Mouse (Mus musculus): ENCODE measurements around the gene Bmp2k. TPM values are rescaled to one million over a fixed set of nuclear protein-coding genes. Genes with fewer than 3 reads are reported as not detected.

The Bmp2k gene
- polyA plus RNA-seq, 1 experiment from 2014 or later = 31.1 TPM

- WGBS = 76% methylated on average over 3 of the region's 3 CpGs
- Histone ChIP-seq H3K36me3 (ENCODE audit: control insufficient read depth, insufficient read depth, low read length) (peaks cover 38% of the 10 kb centered on the region), H3K4me3 (ENCODE audit: low read depth, low read length) (no peak overlapping the region), H3K4me2 (no peak overlapping the region), H3K27ac (ENCODE audit: low read depth, low read length) (no peak overlapping the region), H3K9me3 (ENCODE audit: control insufficient read depth, low read length) (no peaks in the 10 kb centered on the region), H3K27me3 (replicated peaks; ENCODE audit: control insufficient read depth, insufficient read depth, low read length) (no peaks in the 10 kb centered on the region), H3K9ac (ENCODE audit: low read depth, low read length) (no peak overlapping the region), H3K4me1 (replicated peaks; ENCODE audit: control insufficient read depth, insufficient read depth, low read length) (no peaks in the 10 kb centered on the region)
- ATAC-seq (replicated peaks; ENCODE audit: low FRiP score) (no peak), DNase-seq (ENCODE audit: low spot score) (no peak)
Observed at GRCm38 (mm10) chr5:97060864-97061263, 63.4 kb downstream of the Bmp2k start.

- no peaks in the 10 kb centered on the region for H3K9me3 ChIP-seq (ENCODE audit: control insufficient read depth, low read length)
- no peak overlapping the region for H3K4me3 ChIP-seq (ENCODE audit: low read depth, low read length)
- no peak for ATAC-seq (replicated peaks; ENCODE audit: low FRiP score)
- H3K27ac ChIP-seq (ENCODE audit: low read depth, low read length) = no peak overlapping the region
- H3K4me2 ChIP-seq = no peak overlapping the region
- peaks cover 39% of the 10 kb centered on the region for H3K36me3 ChIP-seq (ENCODE audit: control insufficient read depth, insufficient read depth, low read length)
- no peak overlapping the region for H3K9ac ChIP-seq (ENCODE audit: low read depth, low read length)
- 73% methylated on average over 1 of the region's 1 CpGs for WGBS
- no peak for DNase-seq (ENCODE audit: low spot score)
- no peaks in the 10 kb centered on the region for H3K27me3 ChIP-seq (replicated peaks; ENCODE audit: control insufficient read depth, insufficient read depth, low read length)
- no peaks in the 10 kb centered on the region for H3K4me1 ChIP-seq (replicated peaks; ENCODE audit: control insufficient read depth, insufficient read depth, low read length)
Observed at GRCm38 (mm10) chr5:97062041-97062440, 64.6 kb downstream of the Bmp2k start.

- Histone ChIP-seq H3K4me3 (ENCODE audit: low read depth, low read length) (no peak overlapping the region), H3K9ac (ENCODE audit: low read depth, low read length) (no peak overlapping the region), H3K36me3 (ENCODE audit: control insufficient read depth, insufficient read depth, low read length) (peaks cover 39% of the 10 kb centered on the region), H3K27ac (ENCODE audit: low read depth, low read length) (no peak overlapping the region), H3K9me3 (ENCODE audit: control insufficient read depth, low read length) (no peaks in the 10 kb centered on the region), H3K4me2 (no peak overlapping the region), H3K27me3 (replicated peaks; ENCODE audit: control insufficient read depth, insufficient read depth, low read length) (no peaks in the 10 kb centered on the region), H3K4me1 (replicated peaks; ENCODE audit: control insufficient read depth, insufficient read depth, low read length) (no peaks in the 10 kb centered on the region)
- DNase-seq (ENCODE audit: low spot score) = no peak
- 90% methylated on average over 4 of the region's 4 CpGs for WGBS
- no peak for ATAC-seq (replicated peaks; ENCODE audit: low FRiP score)
Observed at GRCm38 (mm10) chr5:97065746-97066145, 68.3 kb downstream of the Bmp2k start.

- H3K27ac ChIP-seq (ENCODE audit: low read depth, low read length) = no peak overlapping the region
- peak; percentile 20 for DNase-seq (ENCODE audit: low spot score)
- no peak for ATAC-seq (replicated peaks; ENCODE audit: low FRiP score)
- H3K27me3 ChIP-seq (replicated peaks; ENCODE audit: control insufficient read depth, insufficient read depth, low read length) = no peaks in the 10 kb centered on the region
- no peaks in the 10 kb centered on the region for H3K9me3 ChIP-seq (ENCODE audit: control insufficient read depth, low read length)
- no peak overlapping the region for H3K4me2 ChIP-seq
- no peaks in the 10 kb centered on the region for H3K4me1 ChIP-seq (replicated peaks; ENCODE audit: control insufficient read depth, insufficient read depth, low read length)
- H3K9ac ChIP-seq (ENCODE audit: low read depth, low read length) = no peak overlapping the region
- H3K36me3 ChIP-seq (ENCODE audit: control insufficient read depth, insufficient read depth, low read length) = peaks cover 10% of the 10 kb centered on the region
- 93% methylated on average over 11 of the region's 11 CpGs for WGBS
- H3K4me3 ChIP-seq (ENCODE audit: low read depth, low read length) = no peak overlapping the region
Observed at GRCm38 (mm10) chr5:97075476-97076151, 78.1 kb downstream of the Bmp2k start.

- peaks cover 6% of the 10 kb centered on the region; the same call in 1 of the 2 replicates for H3K36me3 ChIP-seq (ENCODE audit: control insufficient read depth, insufficient read depth, low read length)
- no peaks in the 10 kb centered on the region for H3K9me3 ChIP-seq (ENCODE audit: control insufficient read depth, low read length)
- no peak overlapping the region for H3K4me2 ChIP-seq
- peak; percentile 28 for DNase-seq (ENCODE audit: low spot score)
- no peaks in the 10 kb centered on the region for H3K27me3 ChIP-seq (replicated peaks; ENCODE audit: control insufficient read depth, insufficient read depth, low read length)
- ATAC-seq (replicated peaks; ENCODE audit: low FRiP score) = no peak
- no peaks in the 10 kb centered on the region for H3K4me1 ChIP-seq (replicated peaks; ENCODE audit: control insufficient read depth, insufficient read depth, low read length)
- H3K9ac ChIP-seq (ENCODE audit: low read depth, low read length) = no peak overlapping the region
- no peak overlapping the region for H3K4me3 ChIP-seq (ENCODE audit: low read depth, low read length)
- H3K27ac ChIP-seq (ENCODE audit: low read depth, low read length) = no peak overlapping the region
- 94% methylated on average over 5 of the region's 5 CpGs for WGBS
Observed at GRCm38 (mm10) chr5:97076167-97076566, 78.7 kb downstream of the Bmp2k start.

- no peak overlapping the region for H3K4me2 ChIP-seq
- no peak overlapping the region for H3K9ac ChIP-seq (ENCODE audit: low read depth, low read length)
- H3K27ac ChIP-seq (ENCODE audit: low read depth, low read length) = no peak overlapping the region
- DNase-seq (ENCODE audit: low spot score) (peak; percentile 10), ATAC-seq (replicated peaks; ENCODE audit: low FRiP score) (no peak)
- no peaks in the 10 kb centered on the region for H3K27me3 ChIP-seq (replicated peaks; ENCODE audit: control insufficient read depth, insufficient read depth, low read length)
- 78% methylated on average over 7 of the region's 7 CpGs for WGBS
- no peaks in the 10 kb centered on the region for H3K9me3 ChIP-seq (ENCODE audit: control insufficient read depth, low read length)
- H3K36me3 ChIP-seq (ENCODE audit: control insufficient read depth, insufficient read depth, low read length) = peaks cover 6% of the 10 kb centered on the region; the same call in 1 of the 2 replicates
- H3K4me3 ChIP-seq (ENCODE audit: low read depth, low read length) = no peak overlapping the region
- H3K4me1 ChIP-seq (replicated peaks; ENCODE audit: control insufficient read depth, insufficient read depth, low read length) = no peaks in the 10 kb centered on the region
Observed at GRCm38 (mm10) chr5:97077676-97078075, 80.2 kb downstream of the Bmp2k start.

- Histone ChIP-seq H3K9me3 (ENCODE audit: control insufficient read depth, low read length) (no peaks in the 10 kb centered on the region), H3K4me3 (ENCODE audit: low read depth, low read length) (no peak overlapping the region), H3K27me3 (replicated peaks; ENCODE audit: control insufficient read depth, insufficient read depth, low read length) (no peaks in the 10 kb centered on the region), H3K9ac (ENCODE audit: low read depth, low read length) (no peak overlapping the region), H3K27ac (ENCODE audit: low read depth, low read length) (no peak overlapping the region), H3K4me2 (no peak overlapping the region), H3K36me3 (ENCODE audit: control insufficient read depth, insufficient read depth, low read length) (peaks cover 4% of the 10 kb centered on the region; the same call in 1 of the 2 replicates), H3K4me1 (replicated peaks; ENCODE audit: control insufficient read depth, insufficient read depth, low read length) (no peaks in the 10 kb centered on the region)
- no peak for ATAC-seq (replicated peaks; ENCODE audit: low FRiP score)
- peak; percentile 20 for DNase-seq (ENCODE audit: low spot score)
- 80% methylated on average over 5 of the region's 5 CpGs for WGBS
Observed at GRCm38 (mm10) chr5:97078641-97079040, 81.2 kb downstream of the Bmp2k start.

GRCm38 (mm10) chr5:97081481-97081880, 84.0 kb downstream of the Bmp2k start:
- WGBS = 86% methylated on average over 3 of the region's 3 CpGs

GRCm38 (mm10) chr5:97083701-97084100, 86.2 kb downstream of the Bmp2k start:
- DNase-seq (ENCODE audit: low spot score) = no peak
- H3K9ac ChIP-seq (ENCODE audit: low read depth, low read length) = no peak overlapping the region
- no peaks in the 10 kb centered on the region for H3K27me3 ChIP-seq (replicated peaks; ENCODE audit: control insufficient read depth, insufficient read depth, low read length)
- H3K4me3 ChIP-seq (ENCODE audit: low read depth, low read length) = no peak overlapping the region
- no peaks in the 10 kb centered on the region for H3K4me1 ChIP-seq (replicated peaks; ENCODE audit: control insufficient read depth, insufficient read depth, low read length)
- no peak overlapping the region for H3K27ac ChIP-seq (ENCODE audit: low read depth, low read length)
- H3K4me2 ChIP-seq = no peak overlapping the region
- ATAC-seq (replicated peaks; ENCODE audit: low FRiP score) = no peak
- 91% methylated on average over 6 of the region's 6 CpGs for WGBS
- H3K9me3 ChIP-seq (ENCODE audit: control insufficient read depth, low read length) = no peaks in the 10 kb centered on the region
- H3K36me3 ChIP-seq (ENCODE audit: control insufficient read depth, insufficient read depth, low read length) = peaks cover 19% of the 10 kb centered on the region

More at GRCm38 (mm10) chr5:97081481-97081880, 84.0 kb downstream of the Bmp2k start:
- Histone ChIP-seq H3K36me3 (ENCODE audit: control insufficient read depth, insufficient read depth, low read length) (peaks cover 7% of the 10 kb centered on the region; the same call in 1 of the 2 replicates), H3K4me3 (ENCODE audit: low read depth, low read length) (no peak overlapping the region), H3K27ac (ENCODE audit: low read depth, low read length) (no peak overlapping the region), H3K9ac (ENCODE audit: low read depth, low read length) (no peak overlapping the region), H3K27me3 (replicated peaks; ENCODE audit: control insufficient read depth, insufficient read depth, low read length) (no peaks in the 10 kb centered on the region), H3K4me2 (no peak overlapping the region), H3K9me3 (ENCODE audit: control insufficient read depth, low read length) (no peaks in the 10 kb centered on the region), H3K4me1 (replicated peaks; ENCODE audit: control insufficient read depth, insufficient read depth, low read length) (no peaks in the 10 kb centered on the region)
- DNase-seq (ENCODE audit: low spot score) (no peak), ATAC-seq (replicated peaks; ENCODE audit: low FRiP score) (no peak)
